Mouse (Mus musculus): ENCODE measurements at regions not wholly inside any gene's neighbourhood (a gene's known extent, or its start where the extent isn't known, plus 50 kb on each side); places are given as distances from the start of the nearest gene placed in this dataset.

GRCm38 (mm10) chr1:137545666-137546065 lies 585.4 kb upstream of the Nr5a2 start:
- no peak for DNase-seq

GRCm38 (mm10) chr1:137543828-137544227 lies 583.6 kb upstream of the Nr5a2 start:
- DNase-seq: no peak

GRCm38 (mm10) chr1:137541453-137541852 lies 581.2 kb upstream of the Nr5a2 start:
- DNase-seq: no peak

- DNase-seq: no peak
Measured at GRCm38 (mm10) chr1:137539424-137540116, 579.3 kb upstream of the Nr5a2 start.

GRCm38 (mm10) chr1:137514750-137515149 lies 554.5 kb upstream of the Nr5a2 start:
- peak; percentile 28 for DNase-seq

GRCm38 (mm10) chr1:137503704-137504422 lies 543.6 kb upstream of the Nr5a2 start:
- no peak for DNase-seq

GRCm38 (mm10) chr1:137488226-137488625 lies 528.0 kb upstream of the Nr5a2 start:
- no peak for DNase-seq

GRCm38 (mm10) chr1:137478459-137478858 lies 518.2 kb upstream of the Nr5a2 start:
- no peak for DNase-seq

- DNase-seq: no peak
Measured at GRCm38 (mm10) chr1:137477239-137477638, 517.0 kb upstream of the Nr5a2 start.

GRCm38 (mm10) chr1:137474858-137475257 lies 514.6 kb upstream of the Nr5a2 start:
- no peak for DNase-seq

GRCm38 (mm10) chr1:137473800-137474685 lies 513.8 kb upstream of the Nr5a2 start:
- peak; percentile 11 for DNase-seq

- no peak for DNase-seq
Measured at GRCm38 (mm10) chr1:137464971-137465370, 504.7 kb upstream of the Nr5a2 start.

GRCm38 (mm10) chr1:137461189-137461588 lies 500.9 kb upstream of the Nr5a2 start:
- DNase-seq: no peak

GRCm38 (mm10) chr1:137453446-137454208 lies 493.4 kb upstream of the Nr5a2 start:
- DNase-seq: peak; percentile 16

GRCm38 (mm10) chr1:137452749-137453148 lies 492.5 kb upstream of the Nr5a2 start:
- no peak for DNase-seq

GRCm38 (mm10) chr1:137446497-137446896 lies 486.2 kb upstream of the Nr5a2 start:
- no peak for DNase-seq

- no peak for DNase-seq
Measured at GRCm38 (mm10) chr1:137428110-137428509, 467.9 kb upstream of the Nr5a2 start.

GRCm38 (mm10) chr1:137418388-137418787 lies 458.1 kb upstream of the Nr5a2 start:
- DNase-seq: no peak

- no peak for DNase-seq
Measured at GRCm38 (mm10) chr1:137396736-137397135, 436.5 kb upstream of the Nr5a2 start.

- DNase-seq: no peak
Measured at GRCm38 (mm10) chr1:137387509-137387908, 427.3 kb upstream of the Nr5a2 start.

GRCm38 (mm10) chr1:137378072-137378985 lies 418.1 kb upstream of the Nr5a2 start:
- no peak for DNase-seq

GRCm38 (mm10) chr1:137376685-137377084 lies 416.4 kb upstream of the Nr5a2 start:
- DNase-seq: no peak

Data from cerebellum, adult 9-10 months (tissue).